Mouse (Mus musculus) stomach, postnatal 0 days (tissue): ENCODE measurements around the gene Setd2.

Experiments
- CTCF ChIP-seq: IDR thresholded peaks from 2 replicates; pipeline ENCODE4 v1.5.1; 2016; ENCODE audit warnings: antibody characterized with exemption, low read depth, mild to moderate bottlenecking, moderate library complexity
- EP300 ChIP-seq: optimal IDR thresholded peaks from 2 replicates; pipeline ENCODE3; 2016; ENCODE audit warnings: antibody characterized with exemption

DNA sequence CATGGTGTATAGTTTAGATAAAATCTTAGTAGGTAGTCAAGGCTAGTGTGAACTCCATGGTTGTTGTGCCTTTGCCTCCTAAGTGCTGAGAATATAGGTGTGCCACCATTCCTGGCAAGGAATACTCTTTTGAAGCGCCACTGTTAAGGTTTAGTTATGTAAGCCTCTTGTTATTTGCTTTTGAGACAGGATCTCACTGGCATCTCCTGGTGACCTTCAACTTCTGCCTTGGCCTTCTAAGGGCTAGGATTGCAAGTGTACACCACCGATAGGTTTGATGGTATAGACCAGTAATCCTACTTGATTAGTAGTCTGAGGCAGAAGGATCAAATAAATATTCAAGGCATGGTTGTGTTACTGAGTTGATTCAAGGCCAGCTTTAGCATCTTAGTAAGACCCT, 4.2 kb downstream of the Setd2 start:
- TF ChIP-seq CTCF (no peak), EP300 (no peak)
